Mouse (Mus musculus): Measurements from ENCODE around the gene Actn2. TPM values are rescaled to one million over a fixed set of nuclear protein-coding genes. Genes with fewer than 3 reads are reported as not detected.

Gene Actn2
- polyA plus RNA-seq, 2 experiments = 132 to 219 TPM

- Histone ChIP-seq H3K27ac (replicated peaks; ENCODE audit: low read depth, low read length) (no peak overlapping the region), H3K4me3 (replicated peaks; ENCODE audit: low read length) (no peak overlapping the region), H3K4me1 (ENCODE audit: control insufficient read depth, insufficient read depth, low read length) (peaks cover 7% of the 10 kb centered on the region; the same call in 1 of the 2 replicates), H3K4me2 (replicated peaks; ENCODE audit: low read depth, low read length, severe bottlenecking) (no peak overlapping the region), H3K27me3 (ENCODE audit: control insufficient read depth, insufficient read depth, low read length) (no peaks in the 10 kb centered on the region), H3K9ac (ENCODE audit: low read depth, low read length, severe bottlenecking) (no peak overlapping the region), H3K36me3 (ENCODE audit: control insufficient read depth, insufficient read depth, low read length) (no peaks in the 10 kb centered on the region), H3K9me3 (ENCODE audit: control insufficient read depth, low read length) (no peaks in the 10 kb centered on the region)
- no peak for TF ChIP-seq POLR2A (IDR thresholded peaks at IDR 0.05; ENCODE audit: borderline replicate concordance, extremely low read depth, insufficient read depth, insufficient read length)
- ATAC-seq (ENCODE audit: low FRiP score, low read depth) = no peak
- no peak for DNase-seq (ENCODE audit: low spot score)
Observed at GRCm38 (mm10) chr13:12261505-12261904, 79.1 kb downstream of the Actn2 start.

GRCm38 (mm10) chr13:12257391-12258380 is 82.9 kb downstream of the Actn2 start, which contains the start of gene Mtr:
Gene Mtr, minus strand, starts transcription at chr13:12258113.
- Histone ChIP-seq H3K4me1 (ENCODE audit: control insufficient read depth, insufficient read depth, low read length) (peaks cover 15% of the 10 kb centered on the region; the same call in 1 of the 2 replicates), H3K9ac (ENCODE audit: low read depth, low read length, severe bottlenecking) (peak within 1 kb of the TSS; percentile 79), H3K27me3 (ENCODE audit: control insufficient read depth, insufficient read depth, low read length) (no peaks in the 10 kb centered on the region), H3K4me3 (replicated peaks; ENCODE audit: low read length) (peak within 1 kb of the TSS; percentile 71), H3K9me3 (ENCODE audit: control insufficient read depth, low read length) (no peaks in the 10 kb centered on the region), H3K36me3 (ENCODE audit: control insufficient read depth, insufficient read depth, low read length) (peaks cover 6% of the 10 kb centered on the region; the same call in 1 of the 2 replicates), H3K4me2 (replicated peaks; ENCODE audit: low read depth, low read length, severe bottlenecking) (peak within 1 kb of the TSS; percentile 51), H3K27ac (replicated peaks; ENCODE audit: low read depth, low read length) (peak within 1 kb of the TSS; percentile 89)
- ATAC-seq (ENCODE audit: low FRiP score, low read depth) = peak; percentile 99
- peak; percentile 95; the same call in 1 of the 2 replicates for TF ChIP-seq POLR2A (IDR thresholded peaks at IDR 0.05; ENCODE audit: borderline replicate concordance, extremely low read depth, insufficient read depth, insufficient read length)
- peak; percentile 99 for DNase-seq (ENCODE audit: low spot score)
- WGBS = 2% methylated on average over 66 of the region's 69 CpGs

- Histone ChIP-seq H3K36me3 (ENCODE audit: control insufficient read depth, insufficient read depth, low read length) (peaks cover 7% of the 10 kb centered on the region; the same call in 1 of the 2 replicates), H3K9me3 (ENCODE audit: control insufficient read depth, low read length) (no peaks in the 10 kb centered on the region), H3K4me1 (ENCODE audit: control insufficient read depth, insufficient read depth, low read length) (peaks cover 15% of the 10 kb centered on the region; the same call in 1 of the 2 replicates), H3K27ac (replicated peaks; ENCODE audit: low read depth, low read length) (peak overlapping the region; percentile 89; the same call in 1 of the 2 replicates), H3K4me3 (replicated peaks; ENCODE audit: low read length) (peak overlapping the region; percentile 71), H3K9ac (ENCODE audit: low read depth, low read length, severe bottlenecking) (peak overlapping the region; percentile 79), H3K27me3 (ENCODE audit: control insufficient read depth, insufficient read depth, low read length) (no peaks in the 10 kb centered on the region), H3K4me2 (replicated peaks; ENCODE audit: low read depth, low read length, severe bottlenecking) (peak overlapping the region; percentile 51)
- TF ChIP-seq POLR2A (IDR thresholded peaks at IDR 0.05; ENCODE audit: borderline replicate concordance, extremely low read depth, insufficient read depth, insufficient read length) = no peak
- DNase-seq (ENCODE audit: low spot score) = no peak
- ATAC-seq (ENCODE audit: low FRiP score, low read depth) = no peak
- WGBS = 7% methylated on average over 10 of the region's 10 CpGs
Observed at GRCm38 (mm10) chr13:12256871-12257390, 83.6 kb downstream of the Actn2 start.

GRCm38 (mm10) chr13:12255911-12256705 is 84.5 kb downstream of the Actn2 start:
- ATAC-seq (ENCODE audit: low FRiP score, low read depth) = peak; percentile 24
- no peaks in the 10 kb centered on the region for H3K27me3 ChIP-seq (ENCODE audit: control insufficient read depth, insufficient read depth, low read length)
- H3K4me1 ChIP-seq (ENCODE audit: control insufficient read depth, insufficient read depth, low read length) = peaks cover 15% of the 10 kb centered on the region; the same call in 1 of the 2 replicates
- H3K4me3 ChIP-seq (replicated peaks; ENCODE audit: low read length) = peak overlapping the region; percentile 71
- no peak overlapping the region for H3K27ac ChIP-seq (replicated peaks; ENCODE audit: low read depth, low read length)
- peaks cover 11% of the 10 kb centered on the region for H3K36me3 ChIP-seq (ENCODE audit: control insufficient read depth, insufficient read depth, low read length)
- peak overlapping the region; percentile 51 for H3K4me2 ChIP-seq (replicated peaks; ENCODE audit: low read depth, low read length, severe bottlenecking)
- peak; percentile 49 for DNase-seq (ENCODE audit: low spot score)
- 59% methylated on average over 3 of the region's 3 CpGs for WGBS
- no peaks in the 10 kb centered on the region for H3K9me3 ChIP-seq (ENCODE audit: control insufficient read depth, low read length)
- no peak for TF ChIP-seq POLR2A (IDR thresholded peaks at IDR 0.05; ENCODE audit: borderline replicate concordance, extremely low read depth, insufficient read depth, insufficient read length)
- H3K9ac ChIP-seq (ENCODE audit: low read depth, low read length, severe bottlenecking) = no peak overlapping the region

Measured in limb, embryonic 14.5 days (tissue).